Mouse (Mus musculus) c-Kit-positive CD71-negative TER-119-negative erythroid progenitor cells, embryonic 14.5 days (primary cell): Measurements from ENCODE around the gene Zfp36l1.
"Not testable (repeated sequence)": the region's sequence is repeated elsewhere in the genome, so short reads cannot be mapped to it uniquely, and the experiment has no call there.

Experiments
- DNase-seq: peaks from one replicate; pipeline ENCODE4 v3.0.0-alpha.2; 2013; ENCODE audit warnings: low read depth

Zfp36l1 gene

GRCm38 (mm10) chr12:80109753-80110545, 2.9 kb downstream of the Zfp36l1 start:
- DNase-seq = no peak

- not testable (repeated sequence) for DNase-seq
Observed at GRCm38 (mm10) chr12:80108896-80109668, 3.7 kb downstream of the Zfp36l1 start.

GRCm38 (mm10) chr12:80106896-80107667, 5.7 kb downstream of the Zfp36l1 start:
- no peak for DNase-seq

- no peak for DNase-seq
Observed at GRCm38 (mm10) chr12:80106138-80106895, 6.5 kb downstream of the Zfp36l1 start.

- no peak for DNase-seq
Observed at GRCm38 (mm10) chr12:80103521-80103973, 9.3 kb downstream of the Zfp36l1 start.

- DNase-seq = no peak
Observed at GRCm38 (mm10) chr12:80103089-80103488, 9.7 kb downstream of the Zfp36l1 start.

GRCm38 (mm10) chr12:80098825-80099224, 14.0 kb downstream of the Zfp36l1 start:
- no peak for DNase-seq

- no peak for DNase-seq
Observed at GRCm38 (mm10) chr12:80096734-80097133, 16.1 kb downstream of the Zfp36l1 start.

- no peak for DNase-seq
Observed at GRCm38 (mm10) chr12:80092787-80093186, 20.0 kb downstream of the Zfp36l1 start.

GRCm38 (mm10) chr12:80091080-80091479, 21.7 kb downstream of the Zfp36l1 start:
- DNase-seq = no peak

GRCm38 (mm10) chr12:80090529-80090928, 22.3 kb downstream of the Zfp36l1 start:
- no peak for DNase-seq

- no peak for DNase-seq
Observed at GRCm38 (mm10) chr12:80088143-80088542, 24.7 kb downstream of the Zfp36l1 start.

- no peak for DNase-seq
Observed at GRCm38 (mm10) chr12:80084446-80085112, 28.2 kb downstream of the Zfp36l1 start.

- DNase-seq = no peak
Observed at GRCm38 (mm10) chr12:80083937-80084336, 28.9 kb downstream of the Zfp36l1 start.

- DNase-seq = no peak
Observed at GRCm38 (mm10) chr12:80083133-80083821, 29.5 kb downstream of the Zfp36l1 start.

- no peak for DNase-seq
Observed at GRCm38 (mm10) chr12:80082730-80083129, 30.1 kb downstream of the Zfp36l1 start.

- no peak for DNase-seq
Observed at GRCm38 (mm10) chr12:80081440-80081839, 31.4 kb downstream of the Zfp36l1 start.

GRCm38 (mm10) chr12:80079937-80080336, 32.9 kb downstream of the Zfp36l1 start:
- DNase-seq = no peak

- no peak for DNase-seq
Observed at GRCm38 (mm10) chr12:80074331-80074730, 38.5 kb downstream of the Zfp36l1 start.

GRCm38 (mm10) chr12:80070534-80071287, 42.1 kb downstream of the Zfp36l1 start:
- DNase-seq = no peak
